Mouse (Mus musculus) CH12.LX (cell line): ENCODE data around the gene Gnas.

Source experiments
- CTCF ChIP-seq, 2 experiments: IDR thresholded peaks in 1 of 2; conservative IDR thresholded peaks in 1 of 2; 2 replicates each; pipeline ENCODE4 v1.5.1; 2011 to 2012; ENCODE audit warnings: low read depth in 2 of 2, low read length in 2 of 2, improper control_type of control experiment in 1 of 2, inconsistent platforms in 1 of 2, mild to moderate bottlenecking in 1 of 2, moderate library complexity in 1 of 2
- EP300 ChIP-seq: IDR thresholded peaks from 2 replicates; pipeline ENCODE4 v1.6.1; 2011; ENCODE audit warnings: low read length, improper control_type of control experiment
- MAX ChIP-seq: IDR thresholded peaks from 2 replicates; pipeline ENCODE4 v1.6.1; 2011; ENCODE audit warnings: low read length, improper control_type of control experiment
- NELFE ChIP-seq: IDR thresholded peaks from 2 replicates; pipeline ENCODE4 v1.6.1; 2011; ENCODE audit warnings: low read depth, low read length, improper control_type of control experiment
- POLR2A ChIP-seq: IDR thresholded peaks from 2 replicates; pipeline ENCODE4 v1.6.1; 2011; ENCODE audit warnings: low read depth, mild to moderate bottlenecking, improper control_type of control experiment, low read length
- TCF12 ChIP-seq: IDR thresholded peaks from 2 replicates; pipeline ENCODE4 v1.6.1; 2014; ENCODE audit warnings: low read depth, mild to moderate bottlenecking, inconsistent platforms, low read length, improper control_type of control experiment
- UBTF ChIP-seq: IDR thresholded peaks from 2 replicates; pipeline ENCODE4 v1.6.1; 2012; ENCODE audit warnings: low read depth, mild to moderate bottlenecking, inconsistent platforms, low read length, improper control_type of control experiment, moderate library complexity
- USF1 ChIP-seq: IDR thresholded peaks from 2 replicates; pipeline ENCODE4 v1.6.1; 2014; ENCODE audit warnings: low read depth, mild to moderate bottlenecking, inconsistent platforms, low read length, improper control_type of control experiment
- ZC3H11A ChIP-seq: IDR thresholded peaks from 2 replicates; pipeline ENCODE4 v1.6.1; 2012; ENCODE audit warnings: low read depth, mild to moderate bottlenecking, inconsistent platforms, low read length, improper control_type of control experiment

GRCm38 (mm10) chr2:174339701-174340100 is 55.6 kb downstream of the Gnas start:
- TF ChIP-seq CTCF (conservative IDR thresholded peaks at IDR 0.05 in 1 of 2, IDR thresholded peaks at IDR 0.05 in 1 of 2; ENCODE audit: low read depth in 2 of 2, low read length in 2 of 2) (no peak), TCF12 (no peak), UBTF (no peak), POLR2A (no peak; the same call in 1 of the 2 replicates), MAX (no peak), NELFE (no peak), ZC3H11A (no peak), USF1 (no peak), EP300 (no peak)
